Mouse (Mus musculus) megakaryocyte-erythroid progenitor cell, adult 5-6 weeks (primary cell): ENCODE data around the gene Inpp4a. TPM values are rescaled to one million over a fixed set of nuclear protein-coding genes. Genes with fewer than 3 reads are reported as not detected.
A peak's percentile ranks its signal among the peaks of the same experiment; 100 is the strongest.

ENCODE experiments used
- ATAC-seq: replicated peaks from 2 replicates; pipeline ENCODE4 v1.8.0; 2016; ENCODE audit warnings: mild to moderate bottlenecking, inconsistent platforms; ENCODE audit not compliant: severe bottlenecking, poor library complexity, low FRiP score, low TSS enrichment
- total RNA-seq, 2 experiments: library from RNA; stranded (forward) in 1 of 2; stranded (reverse) in 1 of 2; fragments of 200-1000, 215-1000 nt in 1 of 2; fragments of >200 nt in 1 of 2; fragmentation: Nextera tagmentation in 1 of 2; gene quantifications; 2 replicates each; pipeline ENCODE4 v1.2.3; 2014 to 2017

Inpp4a gene
- total RNA-seq (2014; fragmentation: Nextera tagmentation) (4.3 and 5.8 TPM in 2 replicates), total RNA-seq (2017) (1.8 and 2.1 TPM in 2 replicates)

DNA sequence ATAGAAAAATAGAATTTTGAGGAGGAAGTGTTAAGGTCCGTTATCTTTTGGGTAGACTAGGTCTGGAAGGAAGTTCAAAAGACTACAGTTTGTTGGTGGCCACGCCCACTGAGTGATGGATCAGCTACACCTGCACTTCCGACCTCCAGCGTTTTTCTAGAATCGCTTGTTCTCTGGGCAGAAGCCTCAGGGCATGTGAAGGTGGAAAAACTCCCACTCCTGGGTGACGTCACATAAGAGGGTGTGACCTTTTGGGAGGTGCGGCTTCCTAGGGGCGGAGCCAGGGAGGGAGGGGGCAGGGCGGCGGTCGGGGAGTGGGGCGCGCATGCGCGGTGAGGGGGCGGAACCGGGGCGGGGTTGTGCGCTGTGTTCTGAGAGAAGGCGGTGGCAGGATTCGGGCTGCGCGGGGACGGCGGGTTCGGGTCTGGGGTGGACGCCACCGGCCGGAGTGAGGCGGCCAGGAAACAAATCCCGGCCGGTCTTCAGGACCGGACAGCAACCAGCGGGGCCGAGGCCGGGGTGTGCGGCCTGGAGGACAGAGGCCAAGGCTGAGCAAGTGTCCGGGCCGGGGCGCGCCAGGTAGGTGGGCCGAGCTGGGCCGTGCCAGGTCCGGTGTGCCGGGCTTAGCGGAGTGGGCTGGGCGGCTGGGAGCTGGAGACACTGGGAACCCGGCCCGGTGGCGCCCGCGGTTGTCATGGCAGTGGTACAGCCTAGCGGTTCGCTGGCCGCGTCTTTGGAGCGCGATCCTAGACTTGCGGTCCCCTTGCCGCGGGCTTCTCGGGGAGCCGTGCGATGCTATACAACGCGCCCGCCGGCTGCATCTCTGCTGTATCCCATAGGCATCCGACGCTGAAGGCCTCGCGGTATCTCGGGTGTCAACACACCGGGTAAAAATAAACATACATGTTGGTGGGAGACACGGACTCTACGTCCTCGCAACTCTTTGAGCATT, at the start of gene Inpp4a:
Gene Inpp4a, plus strand, starts transcription at position 326 of the 952 bp plus-strand sequence.
- peak; percentile 93 for ATAC-seq

DNA sequence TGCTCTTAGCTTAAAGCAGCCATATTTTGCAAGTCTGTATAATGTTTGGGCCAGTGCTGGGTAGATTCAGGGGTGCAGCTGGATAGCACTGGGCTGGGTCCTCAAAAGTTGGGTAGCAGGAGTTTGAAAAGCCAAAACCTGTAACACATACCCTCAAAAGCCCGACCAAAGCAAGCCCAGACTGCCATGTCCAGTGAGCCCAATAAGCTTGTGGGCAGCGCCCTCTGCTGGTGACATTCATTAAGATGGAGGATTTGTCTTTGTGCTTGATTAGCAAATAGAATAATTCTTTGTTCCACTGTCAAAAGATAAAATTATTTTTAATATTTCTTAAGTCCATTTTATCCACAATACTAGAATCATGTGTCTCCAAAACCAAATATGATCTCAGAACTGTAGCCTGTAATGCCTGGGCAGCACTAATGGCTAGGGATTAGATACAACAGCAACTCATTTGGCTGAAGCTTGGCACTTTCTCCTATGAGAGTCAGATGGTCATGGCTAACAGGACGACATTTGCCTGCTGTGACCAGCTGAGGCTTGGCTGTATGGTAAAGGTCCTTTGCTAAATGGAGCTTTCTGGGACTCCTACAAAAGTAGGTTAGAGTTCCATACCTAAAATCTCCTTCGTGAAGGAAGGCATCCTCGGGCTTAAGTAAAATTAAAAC, 48.9 kb upstream of the Inpp4a start:
- ATAC-seq = 0 out of 2 replicates have a peak, but pooled peaks have one; percentile 34

DNA sequence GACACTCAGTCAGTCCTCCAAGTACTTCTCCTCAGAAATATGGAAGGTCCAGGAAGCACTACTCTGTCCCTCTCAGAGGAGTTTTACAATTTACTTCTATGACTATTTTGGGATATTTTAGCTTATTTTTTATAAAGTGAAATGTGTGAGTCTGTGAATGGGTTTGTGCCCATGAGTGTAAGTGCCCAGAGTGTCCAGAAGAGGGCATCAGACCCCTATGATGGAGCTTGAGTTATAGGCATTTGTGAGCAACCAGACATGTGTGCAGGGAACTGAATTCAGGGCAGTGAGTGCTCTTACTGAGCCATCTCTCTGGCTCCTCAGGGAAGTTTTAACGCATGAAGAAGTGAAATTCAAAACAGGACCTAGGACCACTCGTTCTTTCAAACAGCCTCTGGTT, 41.2 kb upstream of the Inpp4a start:
- ATAC-seq = no peak

DNA sequence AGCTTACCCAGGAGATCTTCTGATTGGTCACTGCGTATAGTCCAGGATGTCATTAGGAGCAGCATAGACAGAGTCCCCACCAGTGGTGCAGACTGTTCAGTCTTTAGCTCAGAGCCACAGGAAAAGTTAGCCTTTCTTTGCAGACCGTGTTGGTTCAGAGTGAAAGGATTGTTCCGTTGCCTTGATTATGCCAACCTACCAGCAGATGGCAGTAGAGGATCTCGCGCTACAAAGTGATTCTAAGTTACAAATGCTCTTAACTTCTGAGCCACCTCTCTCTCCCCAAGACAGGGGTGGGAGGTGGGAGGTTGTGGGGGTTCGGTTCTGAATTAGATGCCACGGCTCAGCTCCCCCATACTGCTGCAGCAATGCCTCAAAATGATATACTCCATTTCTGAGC, 27.2 kb upstream of the Inpp4a start:
- ATAC-seq = peak; percentile 68; the same call in 1 of the 2 replicates

GRCm38 (mm10) chr1:37286556-37286955, 13.1 kb upstream of the Inpp4a start:
- no peak for ATAC-seq

GRCm38 (mm10) chr1:37287748-37288147, 11.9 kb upstream of the Inpp4a start:
- no peak for ATAC-seq

- no peak for ATAC-seq
These were observed 11.3 kb upstream of the Inpp4a start for GRCm38 (mm10) chr1:37288181-37288935.

DNA sequence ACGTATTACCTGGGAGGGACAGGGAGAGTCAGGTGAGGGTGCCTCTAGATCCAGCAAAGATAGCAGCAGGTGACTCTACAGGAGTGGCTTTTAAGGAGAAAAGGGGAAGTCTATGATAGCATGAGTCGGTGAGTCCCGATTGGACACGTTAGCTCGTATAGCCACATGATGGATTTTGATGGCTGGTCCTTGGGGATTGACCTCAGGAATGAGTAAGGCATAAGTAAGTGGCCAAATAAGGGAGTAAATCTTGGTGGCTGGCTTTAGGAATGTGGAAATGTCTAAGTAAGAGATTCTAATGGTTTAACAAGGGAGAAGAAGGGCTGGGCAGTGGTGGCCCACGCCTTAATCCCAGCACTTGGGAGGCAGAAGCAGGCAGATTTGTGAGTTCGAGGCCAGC, 10.7 kb upstream of the Inpp4a start:
- ATAC-seq = no peak

DNA sequence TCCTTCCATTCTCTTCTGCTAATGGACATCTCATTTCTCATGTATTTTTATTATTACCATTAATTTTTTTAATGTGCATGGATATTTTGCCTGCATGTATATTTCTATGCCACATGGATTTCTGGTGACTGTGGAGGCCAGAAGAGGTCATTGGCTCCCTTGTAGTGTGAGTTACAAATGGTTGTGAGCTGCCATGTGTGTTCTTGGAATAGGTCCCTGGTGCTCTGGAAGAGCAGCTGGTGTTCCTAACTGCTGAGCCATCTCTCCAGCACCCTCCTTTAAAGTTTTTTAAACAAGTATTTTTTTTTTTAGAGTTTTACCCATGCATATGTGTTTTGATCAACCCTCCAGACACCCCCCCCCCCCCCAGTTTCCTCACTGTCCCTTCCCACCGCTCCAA, 3.3 kb upstream of the Inpp4a start:
- no peak for ATAC-seq

GRCm38 (mm10) chr1:37298904-37299303, 761 bp upstream of the Inpp4a start:
- ATAC-seq = no peak

DNA sequence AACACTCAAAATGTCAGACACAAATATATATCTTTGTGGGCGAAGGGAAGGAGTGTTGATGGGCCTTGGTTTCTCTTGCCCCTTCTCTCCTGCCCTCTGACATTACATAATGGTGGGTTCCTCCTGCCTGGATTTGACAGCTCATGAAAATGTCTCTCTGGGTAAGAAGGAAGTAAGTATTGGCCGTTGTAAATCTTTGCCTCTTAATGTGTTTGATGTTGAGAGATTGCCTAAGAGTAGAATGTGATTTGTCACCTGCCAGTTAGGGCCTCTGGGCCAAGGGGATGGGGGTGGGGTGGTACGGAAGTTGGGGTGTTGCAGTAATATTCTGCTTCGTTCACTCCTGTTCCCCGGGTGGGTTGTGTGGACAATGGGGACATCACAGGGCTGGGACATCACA, 985 bp downstream of the Inpp4a start:
- ATAC-seq = no peak

DNA sequence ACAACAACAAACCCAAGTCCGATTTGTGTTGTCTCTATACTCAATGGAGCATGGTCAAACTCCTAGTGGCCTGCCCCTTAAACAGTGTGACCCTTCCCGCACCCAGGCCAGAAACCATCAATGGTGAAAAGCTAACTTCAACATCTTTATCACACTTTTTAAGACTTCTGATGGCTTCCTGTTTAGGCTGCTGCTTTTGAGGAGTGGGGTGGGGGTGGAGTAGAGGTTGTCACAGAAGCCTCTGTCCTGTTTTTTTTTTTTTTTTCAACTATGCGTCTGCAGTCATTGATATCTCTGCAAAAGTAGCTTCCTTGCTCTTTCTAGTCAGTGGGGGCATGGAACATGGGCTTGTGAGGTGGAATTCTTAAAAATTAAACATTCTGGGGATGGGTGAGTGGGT, 3.1 kb downstream of the Inpp4a start:
- no peak for ATAC-seq

DNA sequence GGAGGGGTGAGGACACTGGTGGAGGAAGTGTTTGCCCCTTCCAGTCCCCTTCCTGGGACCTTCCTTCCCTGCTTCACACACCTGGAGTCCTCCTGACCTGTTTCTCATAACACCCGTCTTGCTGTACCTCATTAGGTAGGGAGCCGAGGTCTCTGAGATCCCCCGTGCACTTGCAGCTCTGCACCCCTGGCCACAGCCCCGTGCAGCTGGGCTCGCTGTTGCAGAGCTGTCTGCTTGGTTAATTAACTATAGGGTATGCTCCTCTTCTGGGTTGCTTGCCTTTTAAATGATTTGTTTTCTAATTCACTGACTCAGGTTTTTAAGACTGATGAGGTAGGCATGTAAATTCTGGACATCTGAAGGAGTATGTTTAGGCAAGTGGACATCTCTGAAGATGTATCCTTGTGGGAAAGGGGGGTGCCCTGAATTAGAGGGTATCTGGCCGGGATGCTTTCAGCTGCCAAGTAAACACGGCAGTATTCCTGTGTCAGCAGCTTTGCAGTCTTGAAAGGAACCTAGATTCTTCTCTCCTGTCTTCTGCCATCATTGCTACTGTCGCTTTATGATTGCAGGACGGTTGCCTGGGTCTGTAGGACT, 6.1 kb downstream of the Inpp4a start:
- no peak for ATAC-seq

DNA sequence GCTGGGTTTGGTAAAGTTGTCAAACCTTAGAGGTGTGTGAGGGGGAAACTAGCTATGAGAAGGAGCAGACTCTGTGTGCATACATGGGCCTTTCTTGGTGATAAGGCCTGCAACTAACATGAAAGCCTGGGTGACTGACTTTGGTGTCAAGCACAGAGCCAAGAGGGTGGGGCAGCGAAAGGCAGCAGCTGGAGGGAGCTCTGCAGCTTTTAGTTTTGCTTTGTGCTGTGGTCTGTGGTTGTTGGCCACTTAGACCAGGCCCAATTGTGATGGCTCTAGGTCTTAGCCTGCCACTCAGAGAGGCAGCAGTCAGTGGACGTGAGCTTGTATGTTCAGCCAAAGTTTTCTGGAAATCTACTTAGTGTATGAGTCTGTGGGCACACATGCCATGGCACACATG, 7.9 kb downstream of the Inpp4a start:
- peak; percentile 61 for ATAC-seq

- no peak for ATAC-seq
These were observed 8.5 kb downstream of the Inpp4a start for GRCm38 (mm10) chr1:37308021-37308742.

DNA sequence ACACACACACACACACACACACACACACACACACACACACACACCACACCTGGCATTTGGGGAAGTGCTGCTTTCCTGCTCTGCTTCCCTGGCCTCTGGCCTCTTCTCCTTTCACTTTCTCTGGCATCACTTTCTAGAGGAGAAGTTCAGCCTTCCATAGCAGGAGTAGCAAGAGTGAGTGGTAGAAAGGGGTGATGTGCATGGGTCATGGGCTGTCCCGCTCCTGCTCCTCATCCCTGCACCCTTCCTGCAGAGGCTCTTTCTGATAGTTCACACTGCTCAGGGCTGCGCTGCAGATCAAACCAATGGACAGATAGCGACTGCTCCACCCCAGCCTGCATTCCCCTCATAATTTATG, 9.1 kb downstream of the Inpp4a start:
- peak; percentile 42; the same call in 1 of the 2 replicates for ATAC-seq

DNA sequence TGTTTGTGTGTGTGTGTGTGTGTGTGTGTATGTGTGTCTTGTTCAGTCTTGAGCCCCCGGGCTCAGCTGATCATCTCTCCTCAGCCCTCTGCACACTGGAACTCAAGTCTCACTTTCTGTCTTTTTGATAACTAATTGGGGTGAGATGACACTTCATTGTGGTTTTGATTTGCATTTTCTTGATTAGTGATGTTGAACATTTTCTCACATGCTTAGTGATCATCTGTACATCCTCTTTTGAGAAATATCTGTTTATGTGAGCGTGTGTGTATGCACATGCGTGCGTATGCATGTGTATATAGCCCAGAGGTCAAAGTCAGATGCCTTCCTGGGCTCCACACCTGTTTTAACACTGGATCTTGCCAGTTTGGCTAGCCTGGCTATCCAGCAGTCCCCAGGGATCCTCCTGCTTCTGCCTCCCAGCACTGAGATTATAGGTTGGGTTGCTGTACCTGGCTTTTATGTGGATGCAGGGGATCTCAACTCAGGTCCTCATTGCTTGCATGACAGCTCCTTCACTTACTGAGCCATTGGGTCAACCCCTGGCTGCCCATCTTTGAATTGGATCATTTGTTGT, 10.4 kb downstream of the Inpp4a start:
- no peak for ATAC-seq

GRCm38 (mm10) chr1:37314338-37314737, 14.7 kb downstream of the Inpp4a start:
- ATAC-seq = no peak
